Mouse (Mus musculus) neural tube, embryonic 14.5 days (tissue): Measurements from ENCODE around the gene Tfap4. TPM values are rescaled to one million over a fixed set of nuclear protein-coding genes. Genes with fewer than 3 reads are reported as not detected.

Experiments used
- ATAC-seq: fragments of 200-750 bp; cut with Nextera tagmentation; 2 replicates; pipeline ENCODE4 v1.8.0; 2017; ENCODE audit warnings: low read depth, mild to moderate bottlenecking, moderate TSS enrichment, moderate library complexity
- H3K27ac ChIP-seq: fragments of 300-500 bp; sonication (generic); 2 replicates; pipeline ENCODE4 v1.5.1; 2014; ENCODE audit warnings: low read depth, mild to moderate bottlenecking, control low read depth, low read length, moderate library complexity, mixed read lengths
- H3K27me3 ChIP-seq: fragments of 300-500 bp; sonication (generic); 2 replicates; pipeline ENCODE4 v1.6.1; 2014; ENCODE audit warnings: low read length; ENCODE audit not compliant: control insufficient read depth, insufficient read depth
- H3K36me3 ChIP-seq: fragments of 300-500 bp; sonication (generic); 2 replicates; pipeline ENCODE4 v1.6.1; 2014; ENCODE audit warnings: low read length, mixed read lengths; ENCODE audit not compliant: control insufficient read depth, insufficient read depth
- H3K4me1 ChIP-seq: fragments of 300-500 bp; sonication (generic); 2 replicates; pipeline ENCODE4 v1.6.1; 2014; ENCODE audit warnings: low read length; ENCODE audit not compliant: control insufficient read depth, insufficient read depth
- H3K4me2 ChIP-seq: fragments of 300-500 bp; sonication (generic); 2 replicates; pipeline ENCODE4 v1.6.1; 2014; ENCODE audit warnings: mild to moderate bottlenecking, low read depth, low read length, control low read depth
- H3K4me3 ChIP-seq: fragments of 300-500 bp; sonication (generic); 2 replicates; pipeline ENCODE4 v1.5.1; 2014; ENCODE audit warnings: low read depth, low read length, control low read depth, mixed read lengths
- H3K9ac ChIP-seq: fragments of 300-500 bp; sonication (generic); replicated peaks from 2 replicates; pipeline ENCODE4 v1.6.1; 2014; ENCODE audit warnings: low read depth, mild to moderate bottlenecking, control low read depth, low read length, mixed read lengths
- H3K9me3 ChIP-seq: fragments of 300-500 bp; sonication (generic); 2 replicates; pipeline ENCODE4 v1.6.1; 2016; ENCODE audit warnings: low read length; ENCODE audit not compliant: control insufficient read depth
- WGBS: fragments of 180-500 bp; shearing (Covaris S2); extraction: QIAGEN DNeasy Blood & Tissue Kit; methylation state at CpG from one replicate; pipeline ENCODE4 v1.1.7; 2014; 5-methylcytosine and 5-hydroxymethylcytosine counted together
- polyA plus RNA-seq: library from polyadenylated mRNA; unstranded; fragments of >200 nt; fragmentation: Nextera tagmentation; extraction: Ambion mirVana; gene quantifications from 2 replicates; pipeline ENCODE4 v1.2.1, GENCODE M21; 2014

Gene Tfap4
- polyA plus RNA-seq, 1 experiment from 2014 or later, result 7.2 TPM

DNA sequence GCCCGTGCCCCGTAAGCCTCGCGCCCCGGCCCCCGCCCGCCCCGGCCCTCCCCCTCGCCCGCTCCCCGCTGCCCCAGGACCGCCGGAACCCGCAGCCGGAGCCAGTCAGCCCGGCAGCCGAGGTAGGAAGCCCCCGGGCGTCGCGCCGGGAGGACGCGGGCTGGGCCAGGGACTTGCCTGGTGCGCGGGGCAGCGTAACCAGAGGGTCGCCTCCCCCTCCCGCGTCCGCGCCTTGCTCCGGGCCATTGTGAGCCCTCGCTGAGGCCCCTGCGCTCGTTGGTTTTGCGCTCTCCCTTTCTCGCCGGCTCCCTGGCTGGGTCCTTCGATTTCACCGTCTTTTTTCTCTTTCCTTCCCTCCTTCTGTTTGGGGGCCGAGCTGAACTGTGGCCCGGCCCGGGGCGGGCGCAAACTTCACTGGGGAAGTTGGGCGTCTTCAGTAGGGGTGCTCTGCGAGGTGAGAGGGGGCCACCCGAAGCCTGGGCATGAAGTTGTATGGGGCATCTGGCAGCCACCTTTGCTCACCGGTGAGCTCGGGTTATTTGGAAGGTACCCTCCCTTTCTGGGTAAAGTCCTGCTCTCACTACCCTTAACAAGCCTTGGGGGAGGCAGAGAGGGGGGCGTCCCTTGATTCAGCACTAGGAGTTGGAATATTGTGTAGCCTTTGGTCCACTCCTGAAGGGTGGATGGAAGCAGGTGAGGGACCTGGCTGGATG lies 35.3 kb upstream of the Tfap4 start:
- H3K4me3 ChIP-seq, result peak overlapping the region; percentile 78
- under 1% methylated on average over 47 of the region's 52 CpGs for WGBS
- H3K27me3 ChIP-seq, result no peaks in the 10 kb centered on the region
- H3K4me1 ChIP-seq, result peaks cover 50% of the 10 kb centered on the region
- peak; percentile 45 for ATAC-seq
- peak overlapping the region; percentile 94 for H3K27ac ChIP-seq
- H3K36me3 ChIP-seq, result no peaks in the 10 kb centered on the region
- no peaks in the 10 kb centered on the region for H3K9me3 ChIP-seq
- H3K9ac ChIP-seq, result peak overlapping the region; percentile 96
- H3K4me2 ChIP-seq, result peak overlapping the region; percentile 92

DNA sequence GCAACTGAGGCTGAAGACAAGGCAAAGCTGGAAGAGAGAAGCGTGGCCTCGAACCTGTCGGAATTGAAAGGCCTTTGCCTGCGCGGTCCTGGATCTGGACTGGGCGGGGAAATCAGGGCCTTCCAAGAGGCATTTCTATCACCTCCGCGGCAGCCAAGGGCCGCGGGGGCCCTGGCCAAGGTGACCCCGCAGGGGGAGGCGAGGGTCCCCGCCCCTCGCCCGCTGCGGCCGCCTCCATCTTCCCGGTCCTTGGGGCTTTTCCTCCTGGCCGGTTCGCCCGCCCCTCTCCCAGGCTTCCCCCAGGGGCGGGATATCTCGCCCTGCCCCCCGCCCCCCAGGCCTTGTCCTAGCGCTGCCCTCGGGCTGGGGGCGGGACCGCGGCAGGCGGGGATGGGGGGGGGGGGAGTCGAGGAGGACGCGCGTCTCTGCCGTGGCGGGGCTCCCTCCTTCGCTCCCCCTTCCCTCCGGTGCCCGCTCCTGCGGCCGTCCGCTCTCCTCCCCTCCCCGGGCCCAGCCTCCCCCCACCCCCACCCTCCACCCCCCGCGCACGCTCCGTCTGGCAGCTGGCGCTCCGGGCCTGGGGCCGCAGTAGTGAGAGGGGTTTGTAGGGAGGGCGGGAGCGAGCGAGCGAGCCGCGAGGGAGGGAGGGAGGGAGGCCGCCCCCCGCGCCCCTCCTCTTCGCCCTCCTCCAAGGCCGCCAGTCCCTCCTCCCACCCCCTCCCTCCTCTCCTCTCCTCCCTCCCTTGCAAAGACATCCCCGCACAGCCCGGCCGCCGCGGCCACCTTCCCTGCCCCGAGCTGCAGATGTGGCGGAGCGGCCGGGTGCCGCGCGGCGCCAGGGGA lies 34.5 kb upstream of the Tfap4 start, which contains the start of gene Glis2:
TSS of gene Glis2 (plus strand) at position 743 of the 843 bp plus-strand sequence.
- Histone ChIP-seq H3K9me3 (no peaks in the 10 kb centered on the region), H3K4me2 (peak within 1 kb of the TSS; percentile 92), H3K36me3 (no peaks in the 10 kb centered on the region), H3K4me3 (peak within 1 kb of the TSS; percentile 78), H3K9ac (peak within 1 kb of the TSS; percentile 96), H3K27ac (peak within 1 kb of the TSS; percentile 94), H3K27me3 (no peaks in the 10 kb centered on the region), H3K4me1 (peaks cover 48% of the 10 kb centered on the region)
- 2% methylated on average over 20 of the region's 74 CpGs for WGBS
- ATAC-seq, result peak; percentile 85

GRCm38 (mm10) chr16:4592909-4593875 lies 33.5 kb upstream of the Tfap4 start:
- WGBS, result 12% methylated on average over 32 of the region's 32 CpGs
- Histone ChIP-seq H3K9me3 (no peaks in the 10 kb centered on the region), H3K27ac (peak overlapping the region; percentile 94), H3K4me1 (peaks cover 38% of the 10 kb centered on the region), H3K27me3 (no peaks in the 10 kb centered on the region), H3K36me3 (no peaks in the 10 kb centered on the region), H3K4me2 (peak overlapping the region; percentile 92), H3K9ac (peak overlapping the region; percentile 96), H3K4me3 (peak overlapping the region; percentile 78)
- no peak for ATAC-seq

DNA sequence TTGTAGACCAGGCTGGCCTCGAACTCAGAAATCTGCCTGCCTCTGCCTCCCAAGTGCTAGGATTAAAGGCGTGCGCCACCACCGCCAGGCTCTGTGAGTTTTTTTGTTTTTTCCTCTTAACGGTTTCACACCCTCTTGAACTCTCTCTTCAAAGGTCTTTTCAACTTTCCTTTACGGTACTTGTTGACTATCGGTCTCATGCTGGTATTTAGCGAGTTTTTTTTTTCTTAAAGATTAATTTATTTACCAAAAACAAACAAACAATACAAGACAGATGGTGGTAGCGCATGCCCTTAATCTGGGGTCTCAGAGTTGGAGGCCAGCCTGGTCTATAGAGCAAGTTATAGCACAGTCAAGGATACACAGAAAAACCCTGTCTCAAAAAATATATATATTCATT lies 30.6 kb upstream of the Tfap4 start:
- WGBS, result 95% methylated on average over 9 of the region's 9 CpGs
- Histone ChIP-seq H3K27ac (no peak overlapping the region), H3K4me2 (no peak overlapping the region), H3K9ac (no peak overlapping the region), H3K4me3 (no peak overlapping the region), H3K36me3 (no peaks in the 10 kb centered on the region), H3K27me3 (no peaks in the 10 kb centered on the region), H3K4me1 (peaks cover 13% of the 10 kb centered on the region), H3K9me3 (no peaks in the 10 kb centered on the region)
- no peak for ATAC-seq

GRCm38 (mm10) chr16:4587516-4588210 lies 28.0 kb upstream of the Tfap4 start:
- H3K4me3 ChIP-seq, result no peak overlapping the region
- peaks cover 10% of the 10 kb centered on the region for H3K4me1 ChIP-seq
- H3K27me3 ChIP-seq, result no peaks in the 10 kb centered on the region
- H3K36me3 ChIP-seq, result no peaks in the 10 kb centered on the region
- no peaks in the 10 kb centered on the region for H3K9me3 ChIP-seq
- no peak overlapping the region; the same call in 1 of the 2 replicates for H3K4me2 ChIP-seq
- ATAC-seq, result no peak
- WGBS, result 51% methylated on average over 5 of the region's 5 CpGs
- H3K27ac ChIP-seq, result peak overlapping the region; percentile 69
- no peak overlapping the region for H3K9ac ChIP-seq

- H3K4me3 ChIP-seq, result peak overlapping the region; percentile 44
- peaks cover 5% of the 10 kb centered on the region for H3K4me1 ChIP-seq
- H3K9me3 ChIP-seq, result no peaks in the 10 kb centered on the region
- peak; percentile 97 for ATAC-seq
- no peaks in the 10 kb centered on the region for H3K36me3 ChIP-seq
- H3K27ac ChIP-seq, result peak overlapping the region; percentile 69
- peak overlapping the region; percentile 59 for H3K4me2 ChIP-seq
- peak overlapping the region; percentile 51 for H3K9ac ChIP-seq
- under 1% methylated on average over 40 of the region's 43 CpGs for WGBS
- H3K27me3 ChIP-seq, result no peaks in the 10 kb centered on the region
These were observed 27.0 kb upstream of the Tfap4 start for GRCm38 (mm10) chr16:4586531-4587123.

- no peaks in the 10 kb centered on the region for H3K9me3 ChIP-seq
- H3K4me2 ChIP-seq, result peak overlapping the region; percentile 59
- 10% methylated on average over 14 of the region's 14 CpGs for WGBS
- H3K36me3 ChIP-seq, result no peaks in the 10 kb centered on the region
- peak overlapping the region; percentile 51 for H3K9ac ChIP-seq
- no peaks in the 10 kb centered on the region for H3K27me3 ChIP-seq
- peak; percentile 33 for ATAC-seq
- peak overlapping the region; percentile 69 for H3K27ac ChIP-seq
- peak overlapping the region; percentile 44 for H3K4me3 ChIP-seq
- H3K4me1 ChIP-seq, result peaks cover 5% of the 10 kb centered on the region
These were observed 26.2 kb upstream of the Tfap4 start for GRCm38 (mm10) chr16:4585642-4586530.
